Comparison of ENCODE assay signal across 8 mouse cellular contexts in the genomic region with DNA sequence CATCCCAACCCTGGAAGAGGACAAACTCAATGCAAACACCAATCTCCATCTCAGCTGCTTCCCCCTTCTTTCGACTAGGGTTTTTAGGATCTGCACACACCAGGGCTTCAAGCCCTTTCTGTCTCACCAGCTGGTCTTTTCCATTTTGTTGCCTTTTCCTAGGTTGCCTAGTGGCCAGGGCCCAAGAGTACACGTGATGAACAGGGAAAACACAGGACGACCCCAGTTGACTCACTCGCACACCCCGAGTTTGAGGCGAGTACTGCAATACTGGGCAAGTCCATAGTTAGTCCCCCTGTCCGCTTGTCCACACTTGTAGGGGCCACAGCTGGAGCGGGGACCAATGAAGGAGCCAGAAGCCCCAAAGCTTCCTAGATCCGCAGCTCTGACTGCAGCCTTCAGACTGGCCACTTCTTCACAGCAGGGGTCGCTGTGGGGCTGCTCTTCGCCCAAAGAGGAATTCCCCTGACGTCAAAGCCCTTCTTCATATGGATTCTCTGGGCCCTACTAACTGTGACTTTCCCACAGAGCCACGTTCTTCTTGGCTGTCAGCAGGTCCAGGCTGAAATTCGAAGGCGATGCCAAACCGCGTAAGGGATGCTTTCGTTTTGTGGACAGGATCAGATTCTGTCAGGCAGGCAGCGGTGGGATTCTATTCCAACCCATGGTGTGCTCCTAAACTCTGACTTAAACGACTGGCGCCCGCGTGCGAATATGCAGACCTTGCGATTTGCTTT. TPM values are rescaled to one million over a fixed set of nuclear protein-coding genes. Genes with fewer than 3 reads are reported as not detected.
A peak's percentile ranks its signal among the peaks of the same experiment; 100 is the strongest.
DNase-seq lines count a peak whose midpoint lies in the region; ATAC-seq and TF ChIP-seq lines count a peak whose summit lies in the region.
"Not testable (repeated sequence)": the region's sequence is repeated elsewhere in the genome, so short reads cannot be mapped to it uniquely, and the experiment has no call there.

A gene (plus strand): TSS at position 687 of the 737 bp plus-strand sequence.

- TF ChIP-seq CTCF in bone marrow macrophage, adult 2 months (IDR thresholded peaks at IDR 0.05; ENCODE audit: low read depth, low read length) = not testable (repeated sequence)
- TF ChIP-seq CTCF in liver, adult 2 months (IDR thresholded peaks at IDR 0.05; ENCODE audit: low read depth, low read length) = peak; percentile 61

- H3K4me3 ChIP-seq in bone marrow macrophage, adult 2 months (ENCODE audit: insufficient read depth, low read length) = peak within 1 kb of the TSS; percentile 45
- peak within 1 kb of the TSS; percentile 23 for H3K4me3 ChIP-seq in embryonic facial prominence, embryonic 15.5 days (replicated peaks)
- peak within 1 kb of the TSS; percentile 35 for H3K4me3 ChIP-seq in heart, embryonic 15.5 days
- not testable (repeated sequence) for H3K4me3 ChIP-seq in kidney, embryonic 14.5 days (ENCODE audit: low read length); liver, adult 2 months (ENCODE audit: insufficient read depth, low read depth, low read length)
- H3K4me3 ChIP-seq in midbrain, embryonic 13.5 days (replicated peaks) = peak within 1 kb of the TSS; percentile 28

- 14% methylated on average over 19 of the region's 25 CpGs for WGBS in embryonic facial prominence, embryonic 15.5 days
- 13% methylated on average over 19 of the region's 25 CpGs for WGBS in heart, embryonic 15.5 days
- WGBS in kidney, embryonic 14.5 days = 11% methylated on average over 17 of the region's 25 CpGs
- WGBS in liver, adult 2 months = 13% methylated on average over 18 of the region's 25 CpGs
- WGBS in midbrain, embryonic 13.5 days = 20% methylated on average over 18 of the region's 25 CpGs

- H3K9me3 ChIP-seq in embryonic facial prominence, embryonic 15.5 days (replicated peaks); heart, embryonic 15.5 days (replicated peaks); kidney, embryonic 14.5 days (ENCODE audit: control insufficient read depth, low read length); midbrain, embryonic 13.5 days: not testable (repeated sequence)

- not testable (repeated sequence) for H3K27me3 ChIP-seq in embryonic facial prominence, embryonic 15.5 days; kidney, embryonic 14.5 days (ENCODE audit: control insufficient read depth, insufficient read depth, low read length); liver, adult 2 months (ENCODE audit: control insufficient read depth, insufficient read depth, low read length)
- peaks cover 17% of the 10 kb centered on the region for H3K27me3 ChIP-seq in heart, embryonic 15.5 days
- peaks cover 11% of the 10 kb centered on the region; the same call in 1 of the 2 replicates for H3K27me3 ChIP-seq in midbrain, embryonic 13.5 days

- ATAC-seq in embryonic facial prominence, embryonic 15.5 days (ENCODE audit: insufficient number of reproducible peaks, low FRiP score, low TSS enrichment, low read depth) = not testable (repeated sequence)
- ATAC-seq in heart, embryonic 15.5 days (replicated peaks; ENCODE audit: insufficient number of reproducible peaks, insufficient read depth, low FRiP score, low read depth) = peak; percentile 56; the same call in 1 of the 2 replicates
- peak; percentile 71 for ATAC-seq in kidney, embryonic 14.5 days (ENCODE audit: low FRiP score, low TSS enrichment)
- ATAC-seq in midbrain, embryonic 13.5 days = peak; percentile 68

- H3K4me1 ChIP-seq in bone marrow macrophage, adult 2 months (ENCODE audit: control insufficient read depth, insufficient read depth, low read length); embryonic facial prominence, embryonic 15.5 days; heart, embryonic 15.5 days (replicated peaks); kidney, embryonic 14.5 days (ENCODE audit: control insufficient read depth, insufficient read depth, low read length); liver, adult 2 months (ENCODE audit: control insufficient read depth, insufficient read depth, low read length); midbrain, embryonic 13.5 days (replicated peaks): not testable (repeated sequence)

- H3K36me3 ChIP-seq in embryonic facial prominence, embryonic 15.5 days; heart, embryonic 15.5 days; kidney, embryonic 14.5 days (ENCODE audit: control insufficient read depth, insufficient read depth, low read length); liver, adult 2 months (ENCODE audit: control insufficient read depth, insufficient read depth, low read length); midbrain, embryonic 13.5 days: not testable (repeated sequence)

- not testable (repeated sequence) for H3K9ac ChIP-seq in embryonic facial prominence, embryonic 15.5 days; heart, embryonic 15.5 days; kidney, embryonic 14.5 days (ENCODE audit: low read depth, low read length); liver, adult 2 months (ENCODE audit: low read depth, low read length); midbrain, embryonic 13.5 days (replicated peaks)

- DNase-seq in A20 (ENCODE audit: low read depth, low spot score) = peak; percentile 58
- DNase-seq in liver, adult 2 months (ENCODE audit: extremely low read depth, low read depth, low spot score) = not testable (repeated sequence)
- DNase-seq in right cerebral cortex, postnatal 4 days = peak; percentile 23

- TF ChIP-seq POLR2A in bone marrow macrophage, adult 2 months (IDR thresholded peaks at IDR 0.05; ENCODE audit: borderline replicate concordance, low read depth, low read length); liver, adult 2 months (IDR thresholded peaks at IDR 0.05; ENCODE audit: extremely low read depth, insufficient read depth, low read length): not testable (repeated sequence)

- not testable (repeated sequence) for H3K79me2 ChIP-seq in liver, adult 2 months (ENCODE audit: control insufficient read depth, insufficient read depth, low read length)

- H3K4me2 ChIP-seq in embryonic facial prominence, embryonic 15.5 days (replicated peaks) = peak within 1 kb of the TSS; percentile 43
- peak within 1 kb of the TSS; percentile 55 for H3K4me2 ChIP-seq in heart, embryonic 15.5 days
- peak within 1 kb of the TSS; percentile 19; the same call in 1 of the 2 replicates for H3K4me2 ChIP-seq in kidney, embryonic 14.5 days (replicated peaks; ENCODE audit: low read depth, low read length)
- peak within 1 kb of the TSS; percentile 47 for H3K4me2 ChIP-seq in midbrain, embryonic 13.5 days (replicated peaks)

- not testable (repeated sequence) for H3K27ac ChIP-seq in bone marrow macrophage, adult 2 months (ENCODE audit: insufficient read depth, low read depth, low read length); embryonic facial prominence, embryonic 15.5 days (replicated peaks); heart, embryonic 15.5 days; kidney, embryonic 14.5 days (ENCODE audit: low read depth, low read length); liver, adult 2 months (replicated peaks; ENCODE audit: insufficient read depth, low read depth, low read length); midbrain, embryonic 13.5 days

RNA-seq across cellular contexts. Expression of the gene that starts here (rescaled TPM):
- polyA plus RNA-seq in bone marrow macrophage, adult 2 months (2012; ENCODE audit: insufficient read depth, insufficient read length, missing spikeins) = not detected in 2 replicates
- not detected in 2 replicates for polyA plus RNA-seq in embryonic facial prominence, embryonic 15.5 days (2015; fragmentation: Nextera tagmentation; extraction: Ambion mirVana)
- polyA plus RNA-seq in heart, embryonic 15.5 days (2015; fragmentation: Nextera tagmentation; extraction: Ambion mirVana) = not detected in 2 replicates
- not detected in 2 replicates for polyA plus RNA-seq in kidney, embryonic 14.5 days (2014; fragmentation: Nextera tagmentation; extraction: Ambion mirVana)
- 0.40 TPM in 1 of 2 replicates, not detected in the other for total RNA-seq in liver, adult 2 months (2014; rRNA removed)
- 0.40 TPM in 1 of 2 replicates, not detected in the other for polyA plus RNA-seq in liver, adult 2 months (2012; rRNA removed)
- not detected in 2 replicates for polyA plus RNA-seq in midbrain, embryonic 13.5 days (2015; fragmentation: Nextera tagmentation; extraction: Ambion mirVana)

Comparison
In these comparisons a context has a peak if more than half of its experiments do, and no peak if none do; other contexts are left out.
1. Peak in ATAC-seq, H3K4me3 ChIP-seq and H3K4me2 ChIP-seq in heart, embryonic 15.5 days; RNA of the gene not detected or under 1 TPM.
2. Peak in ATAC-seq and H3K4me2 ChIP-seq in kidney, embryonic 14.5 days; RNA of the gene not detected or under 1 TPM.
3. Peak in ATAC-seq, H3K4me3 ChIP-seq and H3K4me2 ChIP-seq in midbrain, embryonic 13.5 days; RNA of the gene not detected or under 1 TPM.